Mouse (Mus musculus) liver, embryonic 11.5 days (tissue): ENCODE data around the gene Gemin5. TPM values are rescaled to one million over a fixed set of nuclear protein-coding genes. Genes with fewer than 3 reads are reported as not detected.
"Not testable (repeated sequence)": the region's sequence is repeated elsewhere in the genome, so short reads cannot be mapped to it uniquely, and the experiment has no call there.

Source experiments
- ATAC-seq: fragments of 200-750 bp; cut with Nextera tagmentation; replicated peaks from 2 replicates; pipeline ENCODE4 v1.8.0; 2017; ENCODE audit warnings: moderate number of reproducible peaks, mild to moderate bottlenecking, moderate TSS enrichment, moderate library complexity; ENCODE audit not compliant: low FRiP score
- DNase-seq: peaks from one replicate; pipeline ENCODE4 v3.0.0-alpha.2; 2017; ENCODE audit warnings: low spot score
- H3K27ac ChIP-seq: fragments of 300-500 bp; sonication (generic); 2 replicates; pipeline ENCODE4 v1.5.1; 2014; ENCODE audit warnings: mild to moderate bottlenecking, low read depth, low read length, control low read depth
- H3K27me3 ChIP-seq: fragments of 300-500 bp; sonication (generic); replicated peaks from 2 replicates; pipeline ENCODE4 v1.6.1; 2014; ENCODE audit warnings: low read length, mixed read lengths; ENCODE audit not compliant: control insufficient read depth, insufficient read depth
- H3K36me3 ChIP-seq: fragments of 300-500 bp; sonication (generic); 2 replicates; pipeline ENCODE4 v1.6.1; 2014; ENCODE audit warnings: mild to moderate bottlenecking, low read length, moderate library complexity, mixed read lengths; ENCODE audit not compliant: control insufficient read depth, insufficient read depth
- H3K4me1 ChIP-seq: fragments of 300-500 bp; sonication (generic); replicated peaks from 2 replicates; pipeline ENCODE4 v1.6.1; 2014; ENCODE audit warnings: low read length, mixed read lengths; ENCODE audit not compliant: control insufficient read depth, insufficient read depth
- H3K4me2 ChIP-seq: fragments of 300-500 bp; sonication (generic); 2 replicates; pipeline ENCODE4 v1.6.1; 2014; ENCODE audit warnings: mild to moderate bottlenecking, control low read depth, moderate library complexity
- H3K4me3 ChIP-seq: fragments of 300-500 bp; sonication (generic); 2 replicates; pipeline ENCODE4 v1.5.1; 2014; ENCODE audit warnings: low read depth, low read length, control low read depth
- H3K9ac ChIP-seq: fragments of 300-500 bp; sonication (generic); 2 replicates; pipeline ENCODE4 v1.6.1; 2014; ENCODE audit warnings: low read depth, low read length, control low read depth
- H3K9me3 ChIP-seq: fragments of 300-500 bp; sonication (generic); 2 replicates; pipeline ENCODE4 v1.6.1; 2016; ENCODE audit warnings: low read length, inconsistent platforms, mixed read lengths; ENCODE audit not compliant: control insufficient read depth
- WGBS: fragments of 180-500 bp; shearing (Covaris S2); extraction: QIAGEN DNeasy Blood & Tissue Kit; methylation state at CpG from one replicate; pipeline ENCODE4 v1.1.7; 2014; 5-methylcytosine and 5-hydroxymethylcytosine counted together
- polyA plus RNA-seq: library from polyadenylated mRNA; unstranded; fragments of >200 nt; fragmentation: Nextera tagmentation; extraction: Ambion mirVana; gene quantifications from 2 replicates; pipeline ENCODE4 v1.2.1, GENCODE M21; 2014

The Gemin5 gene
- polyA plus RNA-seq, 1 experiment from 2014 or later: 36.6 TPM

GRCm38 (mm10) chr11:58101194-58101720 lies 67.1 kb downstream of the Gemin5 start:
- no peak for DNase-seq
- no peak overlapping the region for H3K9ac ChIP-seq
- ATAC-seq: no peak
- peaks cover 18% of the 10 kb centered on the region for H3K27me3 ChIP-seq
- no peak overlapping the region for H3K4me2 ChIP-seq
- peaks cover 10% of the 10 kb centered on the region for H3K4me1 ChIP-seq
- WGBS: 81% methylated on average over 4 of the region's 4 CpGs
- H3K9me3 ChIP-seq: no peaks in the 10 kb centered on the region
- no peaks in the 10 kb centered on the region for H3K36me3 ChIP-seq
- no peak overlapping the region for H3K4me3 ChIP-seq
- no peak overlapping the region for H3K27ac ChIP-seq

- Histone ChIP-seq H3K9ac (no peak overlapping the region), H3K4me3 (no peak overlapping the region), H3K27me3 (peaks cover 21% of the 10 kb centered on the region), H3K36me3 (no peaks in the 10 kb centered on the region), H3K9me3 (no peaks in the 10 kb centered on the region), H3K27ac (no peak overlapping the region), H3K4me2 (no peak overlapping the region), H3K4me1 (peaks cover 6% of the 10 kb centered on the region)
- 87% methylated on average over 2 of the region's 2 CpGs for WGBS
- DNase-seq (no peak), ATAC-seq (no peak)
Measured at GRCm38 (mm10) chr11:58100006-58100405, 68.3 kb downstream of the Gemin5 start.

- peak; percentile 11; the same call in 1 of the 2 replicates for ATAC-seq
- DNase-seq, H3K27ac ChIP-seq, H3K36me3 ChIP-seq, H3K4me1 ChIP-seq, H3K9me3 ChIP-seq, H3K9ac ChIP-seq: not testable (repeated sequence)
- H3K4me3 ChIP-seq: peak overlapping the region; percentile 53; the same call in 1 of the 2 replicates
- 62% methylated on average over 5 of the region's 5 CpGs for WGBS
- H3K4me2 ChIP-seq: peak overlapping the region; percentile 78; the same call in 1 of the 2 replicates
- H3K27me3 ChIP-seq: peaks cover 21% of the 10 kb centered on the region
Measured at GRCm38 (mm10) chr11:58098366-58098720, 70.0 kb downstream of the Gemin5 start.

- Histone ChIP-seq H3K27me3 (peaks cover 21% of the 10 kb centered on the region), H3K27ac (no peak overlapping the region), H3K4me1 (peaks cover 6% of the 10 kb centered on the region), H3K4me2 (peak overlapping the region; percentile 78), H3K9me3 (no peaks in the 10 kb centered on the region), H3K9ac (no peak overlapping the region; the same call in 1 of the 2 replicates), H3K4me3 (peak overlapping the region; percentile 53), H3K36me3 (no peaks in the 10 kb centered on the region)
- WGBS: 3% methylated on average over 32 of the region's 38 CpGs
- ATAC-seq: no peak; the same call in 1 of the 2 replicates
- no peak for DNase-seq
Measured at GRCm38 (mm10) chr11:58097621-58098365, 70.5 kb downstream of the Gemin5 start.

GRCm38 (mm10) chr11:58096821-58097620 lies 71.3 kb downstream of the Gemin5 start:
- Histone ChIP-seq H3K9ac (no peak overlapping the region), H3K27me3 (peaks cover 21% of the 10 kb centered on the region)
- 47% methylated on average over 20 of the region's 20 CpGs for WGBS

DNA sequence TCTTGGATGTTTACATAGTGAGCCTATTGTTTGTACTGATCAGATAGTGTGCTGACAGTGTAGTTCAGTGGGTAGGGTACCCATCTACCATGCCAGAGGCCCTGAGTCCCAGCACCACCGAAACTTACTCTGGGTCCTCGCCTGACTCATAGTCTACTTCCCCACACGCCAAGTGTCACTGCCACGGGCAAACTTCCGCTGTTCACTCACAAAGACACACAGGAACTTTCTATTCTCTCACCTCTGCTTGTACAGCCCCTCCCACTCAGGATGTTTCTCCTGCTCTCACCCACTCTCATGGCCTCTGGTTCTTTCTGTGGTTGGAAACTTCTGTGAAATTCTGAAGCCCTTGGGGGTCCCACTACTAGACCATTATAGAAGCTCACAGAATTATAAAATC lies 72.2 kb downstream of the Gemin5 start:
- DNase-seq: no peak
- Histone ChIP-seq H3K27me3 (peaks cover 21% of the 10 kb centered on the region), H3K36me3 (no peaks in the 10 kb centered on the region), H3K4me1 (peaks cover 7% of the 10 kb centered on the region), H3K9me3 (no peaks in the 10 kb centered on the region), H3K4me2 (no peak overlapping the region), H3K27ac (no peak overlapping the region), H3K4me3 (no peak overlapping the region), H3K9ac (no peak overlapping the region)
- 61% methylated on average over 5 of the region's 5 CpGs for WGBS
- ATAC-seq: no peak

More at GRCm38 (mm10) chr11:58096821-58097620, 71.3 kb downstream of the Gemin5 start:
- H3K4me1 ChIP-seq: peaks cover 7% of the 10 kb centered on the region
- ATAC-seq (no peak), DNase-seq (no peak)
- H3K4me3 ChIP-seq: no peak overlapping the region
- no peak overlapping the region for H3K27ac ChIP-seq
- no peaks in the 10 kb centered on the region for H3K36me3 ChIP-seq
- no peaks in the 10 kb centered on the region for H3K9me3 ChIP-seq
- peak overlapping the region; percentile 78 for H3K4me2 ChIP-seq

DNA sequence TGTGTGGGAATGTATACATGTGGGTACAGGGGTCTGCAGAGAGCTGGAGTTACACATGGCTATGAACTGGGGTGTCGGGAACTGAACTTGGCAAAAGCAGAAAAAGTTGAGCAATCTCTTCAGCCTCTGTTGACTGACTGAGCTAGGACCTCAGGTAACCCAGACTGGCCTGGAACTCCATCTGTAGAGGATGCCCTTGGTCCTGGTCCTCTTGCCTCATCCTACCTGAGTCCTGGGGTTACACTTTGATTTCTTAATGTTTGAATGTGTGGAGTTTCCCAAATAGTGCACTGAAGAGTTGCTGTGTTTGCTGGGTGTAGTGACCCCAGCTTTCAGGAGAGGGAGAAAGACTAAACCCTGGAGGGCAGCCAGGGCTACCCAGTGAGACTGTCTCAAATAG lies 72.8 kb downstream of the Gemin5 start:
- no peak for DNase-seq
- Histone ChIP-seq H3K4me3 (no peak overlapping the region), H3K36me3 (no peaks in the 10 kb centered on the region), H3K27ac (no peak overlapping the region), H3K9ac (no peak overlapping the region), H3K4me2 (no peak overlapping the region), H3K9me3 (no peaks in the 10 kb centered on the region), H3K4me1 (peaks cover 7% of the 10 kb centered on the region), H3K27me3 (peaks cover 21% of the 10 kb centered on the region)
- ATAC-seq: no peak
- WGBS: 85% methylated on average over 1 of the region's 1 CpGs

DNA sequence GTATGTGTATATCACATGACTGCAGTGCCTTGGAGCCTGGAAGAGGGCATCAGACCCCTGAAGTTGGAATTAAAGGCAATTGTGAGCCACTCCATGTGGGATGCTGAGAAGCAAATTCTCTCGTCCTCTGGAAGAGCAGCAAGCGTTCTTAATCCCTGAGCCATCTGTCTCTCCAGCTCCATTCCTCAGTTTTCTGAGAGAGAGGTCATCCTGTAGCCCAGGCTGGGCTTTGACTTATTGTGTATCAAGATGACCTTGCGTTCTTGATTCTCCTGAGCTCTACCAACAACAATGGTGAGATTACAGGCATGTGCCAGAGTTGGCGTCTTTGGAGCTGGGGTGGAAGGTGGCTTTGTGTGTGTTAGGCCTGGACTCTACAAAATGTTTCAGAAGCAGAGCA lies 73.6 kb downstream of the Gemin5 start:
- no peak overlapping the region for H3K4me2 ChIP-seq
- DNase-seq: no peak
- H3K27ac ChIP-seq: no peak overlapping the region
- H3K36me3 ChIP-seq: no peaks in the 10 kb centered on the region
- peaks cover 7% of the 10 kb centered on the region for H3K4me1 ChIP-seq
- H3K4me3 ChIP-seq: no peak overlapping the region
- ATAC-seq: no peak
- peaks cover 21% of the 10 kb centered on the region for H3K27me3 ChIP-seq
- no peak overlapping the region for H3K9ac ChIP-seq
- WGBS: 76% methylated on average over 4 of the region's 4 CpGs
- no peaks in the 10 kb centered on the region for H3K9me3 ChIP-seq
